Mouse (Mus musculus) limb, embryonic 12.5 days (tissue): ENCODE results near the gene Ddx20. TPM values are rescaled to one million over a fixed set of nuclear protein-coding genes. Genes with fewer than 3 reads are reported as not detected.

Experiments used
- ATAC-seq: fragments of 200-750 bp; cut with Nextera tagmentation; 2 replicates; pipeline ENCODE4 v1.8.0; 2017; ENCODE audit warnings: low read depth, moderate TSS enrichment; ENCODE audit not compliant: insufficient number of reproducible peaks, insufficient read depth, low FRiP score, low TSS enrichment
- H3K27ac ChIP-seq: fragments of 300-500 bp; sonication (generic); 2 replicates; pipeline ENCODE4 v1.5.1; 2016; ENCODE audit warnings: mild to moderate bottlenecking, moderate library complexity
- H3K27me3 ChIP-seq: fragments of 300-500 bp; sonication (generic); 2 replicates; pipeline ENCODE4 v1.6.1; 2016; ENCODE audit warnings: mild to moderate bottlenecking, moderate library complexity
- H3K36me3 ChIP-seq: fragments of 300-500 bp; sonication (generic); 2 replicates; pipeline ENCODE4 v1.6.1; 2016; ENCODE audit warnings: mild to moderate bottlenecking, moderate library complexity
- H3K4me1 ChIP-seq: fragments of 300-500 bp; sonication (generic); replicated peaks from 2 replicates; pipeline ENCODE4 v1.6.1; 2016
- H3K4me2 ChIP-seq: fragments of 300-500 bp; sonication (generic); 2 replicates; pipeline ENCODE4 v1.6.1; 2016; ENCODE audit warnings: mild to moderate bottlenecking, moderate library complexity
- H3K4me3 ChIP-seq: fragments of 300-500 bp; sonication (generic); replicated peaks from 2 replicates; pipeline ENCODE4 v1.5.1; 2016; ENCODE audit warnings: mild to moderate bottlenecking
- H3K9ac ChIP-seq: fragments of 300-500 bp; sonication (generic); replicated peaks from 2 replicates; pipeline ENCODE4 v1.6.1; 2016; ENCODE audit warnings: mild to moderate bottlenecking, moderate library complexity
- H3K9me3 ChIP-seq: fragments of 300-500 bp; sonication (generic); 2 replicates; pipeline ENCODE4 v1.6.1; 2016; ENCODE audit warnings: mild to moderate bottlenecking, moderate library complexity
- WGBS: fragments of 180-500 bp; shearing (Covaris S2); methylation state at CpG from one replicate; pipeline ENCODE4 v1.1.7; 2016; 5-methylcytosine and 5-hydroxymethylcytosine counted together
- polyA plus RNA-seq: library from polyadenylated mRNA; unstranded; fragments of >200 nt; fragmentation: Nextera tagmentation; extraction: Ambion mirVana; gene quantifications from 2 replicates; pipeline ENCODE4 v1.2.1, GENCODE M21; 2016

The Ddx20 gene
- polyA plus RNA-seq, 1 experiment from 2014 or later: 47.4 TPM

DNA sequence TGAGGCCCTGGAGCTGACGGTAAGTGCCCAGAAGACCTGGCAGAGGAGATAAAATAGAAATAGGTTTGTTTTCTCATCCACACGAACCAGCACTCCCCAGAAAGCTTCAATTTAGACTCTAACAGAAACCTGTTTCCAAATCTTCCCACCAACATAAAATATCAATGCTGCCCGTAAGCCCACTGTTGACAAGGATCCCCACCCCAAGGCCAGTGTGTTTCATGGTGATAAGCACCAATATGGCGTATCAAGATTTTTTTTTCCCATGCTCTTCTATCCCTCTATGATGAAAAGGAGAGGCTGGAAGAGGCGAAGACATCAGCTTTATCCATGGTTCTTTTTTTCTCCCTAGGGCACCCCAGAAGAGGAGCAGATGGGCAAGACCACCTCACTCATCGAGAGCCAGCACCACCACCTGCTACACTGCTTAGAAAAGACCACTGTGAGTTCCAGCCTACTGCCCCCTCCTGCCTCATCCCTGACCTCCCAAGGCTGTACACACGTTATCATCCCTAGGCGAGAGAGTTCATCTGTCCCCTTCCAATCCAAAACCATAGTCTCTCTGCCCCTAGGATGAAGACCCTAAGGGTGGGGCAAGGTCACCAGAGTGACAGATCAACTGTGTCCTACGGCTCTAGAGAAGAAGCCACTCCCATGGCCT is 22.1 kb downstream of the Ddx20 start:
- H3K27ac ChIP-seq: no peak overlapping the region
- no peaks in the 10 kb centered on the region for H3K4me1 ChIP-seq
- H3K9ac ChIP-seq: no peak overlapping the region
- 80% methylated on average over 9 of the region's 9 CpGs for WGBS
- H3K9me3 ChIP-seq: no peaks in the 10 kb centered on the region
- ATAC-seq: no peak
- no peak overlapping the region for H3K4me3 ChIP-seq
- H3K36me3 ChIP-seq: no peaks in the 10 kb centered on the region
- no peaks in the 10 kb centered on the region for H3K27me3 ChIP-seq
- no peak overlapping the region for H3K4me2 ChIP-seq

DNA sequence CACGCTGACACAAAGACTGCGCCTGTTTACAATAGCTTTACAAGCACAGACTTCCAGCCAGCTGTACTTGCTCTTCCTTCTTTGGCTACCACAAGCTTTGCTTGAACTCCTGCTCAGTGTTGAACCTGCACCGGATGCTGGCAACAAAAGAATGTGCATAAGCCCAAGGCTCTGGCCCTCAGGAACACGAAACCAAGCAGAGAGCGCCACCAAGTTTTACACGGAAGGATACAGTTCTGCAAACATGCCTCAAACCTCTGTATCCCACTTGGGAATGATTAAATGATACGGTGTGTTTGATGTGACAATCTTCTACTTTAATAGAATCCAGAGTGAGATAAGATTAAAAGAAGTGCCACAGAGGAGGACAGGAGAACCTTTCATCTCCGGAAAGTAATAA is 24.3 kb downstream of the Ddx20 start:
- Histone ChIP-seq H3K9ac (no peak overlapping the region), H3K4me3 (no peak overlapping the region), H3K36me3 (no peaks in the 10 kb centered on the region), H3K4me1 (no peaks in the 10 kb centered on the region), H3K9me3 (no peaks in the 10 kb centered on the region), H3K27ac (no peak overlapping the region), H3K4me2 (no peak overlapping the region), H3K27me3 (no peaks in the 10 kb centered on the region)
- ATAC-seq: no peak
- WGBS: 73% methylated on average over 8 of the region's 8 CpGs

DNA sequence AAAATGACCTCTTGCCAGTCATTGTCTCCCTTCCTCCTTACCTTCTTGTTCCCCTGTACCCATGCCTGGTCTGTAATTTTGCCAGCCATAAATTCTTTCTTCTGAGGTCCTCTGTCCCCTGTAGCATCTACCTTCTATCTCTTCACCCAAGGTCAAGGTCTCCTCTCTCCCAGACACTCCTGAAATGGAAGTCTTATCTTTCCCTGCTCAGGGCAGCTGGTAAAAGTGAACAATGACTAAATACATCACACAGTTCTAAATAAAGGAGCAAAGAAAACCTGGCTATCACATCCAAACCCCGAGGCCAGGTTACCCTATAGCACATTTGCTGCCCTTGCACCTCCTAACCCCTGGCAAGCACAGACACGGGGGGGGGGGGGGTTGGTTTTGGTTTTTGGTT is 26.8 kb downstream of the Ddx20 start:
- no peak overlapping the region for H3K4me2 ChIP-seq
- H3K4me1 ChIP-seq: no peaks in the 10 kb centered on the region
- no peak overlapping the region for H3K27ac ChIP-seq
- H3K27me3 ChIP-seq: no peaks in the 10 kb centered on the region
- WGBS: 70% methylated on average over 2 of the region's 2 CpGs
- H3K4me3 ChIP-seq: no peak overlapping the region
- H3K9ac ChIP-seq: no peak overlapping the region
- no peaks in the 10 kb centered on the region for H3K36me3 ChIP-seq
- H3K9me3 ChIP-seq: no peaks in the 10 kb centered on the region
- ATAC-seq: no peak

DNA sequence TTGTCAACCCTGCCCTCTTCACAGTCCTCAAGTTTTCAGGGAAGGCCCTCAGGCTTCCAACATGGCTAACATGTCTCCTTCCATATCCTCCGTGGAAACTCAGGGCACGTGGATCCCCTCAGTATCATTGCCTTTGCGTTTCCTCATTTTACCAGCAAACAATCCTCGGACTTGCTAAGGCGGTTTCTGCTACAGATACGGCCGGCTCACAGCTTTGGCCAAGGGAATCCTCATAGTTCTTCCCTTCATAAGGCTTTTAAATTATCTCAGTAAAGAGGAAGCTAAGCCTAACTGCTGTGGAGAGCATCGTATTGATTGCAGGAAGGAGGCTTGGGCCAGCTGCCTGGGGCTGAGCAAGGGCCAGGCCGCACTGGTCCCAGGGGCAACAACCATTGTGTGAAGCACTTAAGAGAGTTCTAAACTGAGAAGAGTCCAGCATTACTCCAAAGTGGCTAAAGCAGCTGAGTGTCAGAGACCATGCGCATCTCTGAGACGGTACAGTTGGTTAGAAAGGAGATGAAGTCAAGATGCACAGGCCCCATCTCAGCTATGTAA is 32.3 kb downstream of the Ddx20 start:
- Histone ChIP-seq H3K9ac (no peak overlapping the region), H3K27ac (no peak overlapping the region), H3K4me2 (no peak overlapping the region), H3K36me3 (no peaks in the 10 kb centered on the region), H3K4me1 (no peaks in the 10 kb centered on the region), H3K4me3 (no peak overlapping the region), H3K27me3 (no peaks in the 10 kb centered on the region), H3K9me3 (no peaks in the 10 kb centered on the region)
- 93% methylated on average over 11 of the region's 11 CpGs for WGBS
- no peak for ATAC-seq

DNA sequence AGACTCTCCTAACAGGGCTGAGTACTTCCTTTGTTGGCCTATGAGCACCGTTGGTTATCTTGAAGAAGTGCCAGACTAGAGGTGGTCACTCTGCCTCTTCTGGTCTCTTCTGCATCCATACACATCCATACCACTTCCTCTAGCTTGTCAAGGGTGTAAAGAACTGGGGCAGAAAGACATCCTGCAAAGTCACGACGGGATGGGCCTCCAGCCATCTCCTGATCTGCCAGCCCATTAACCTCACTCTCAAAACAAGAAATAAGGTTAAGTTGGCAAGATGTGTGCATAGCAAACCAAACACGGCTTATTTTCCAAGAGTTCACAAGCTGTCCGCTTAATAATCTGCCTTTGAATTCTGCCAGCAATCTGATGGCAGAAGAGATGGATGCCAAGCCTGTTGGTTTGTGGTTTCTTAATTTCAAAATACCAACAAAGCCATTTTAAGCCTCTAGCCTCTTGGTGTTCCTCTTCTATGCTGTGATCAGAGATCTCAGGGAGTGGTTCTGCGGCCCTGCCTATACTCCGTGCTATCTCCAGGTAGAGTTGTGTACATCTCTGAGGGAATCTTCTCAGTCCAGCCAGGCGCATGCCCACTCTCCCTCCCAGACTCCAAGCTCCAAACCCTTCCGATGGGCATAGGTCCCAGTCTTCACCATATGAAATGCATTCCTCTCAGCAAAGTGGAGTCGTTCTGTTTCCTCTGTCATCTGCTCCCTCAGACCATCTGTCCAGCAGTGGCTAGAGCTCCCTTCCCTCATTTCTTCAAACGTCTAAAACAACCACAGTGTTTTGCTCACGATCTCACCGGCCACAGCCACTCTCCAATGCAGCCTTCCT is 33.6 kb downstream of the Ddx20 start:
- H3K4me3 ChIP-seq: no peak overlapping the region
- no peaks in the 10 kb centered on the region for H3K4me1 ChIP-seq
- no peak overlapping the region for H3K9ac ChIP-seq
- H3K27ac ChIP-seq: no peak overlapping the region
- no peak for ATAC-seq
- 88% methylated on average over 13 of the region's 13 CpGs for WGBS
- no peak overlapping the region for H3K4me2 ChIP-seq
- no peaks in the 10 kb centered on the region for H3K27me3 ChIP-seq
- H3K9me3 ChIP-seq: no peaks in the 10 kb centered on the region
- H3K36me3 ChIP-seq: no peaks in the 10 kb centered on the region

DNA sequence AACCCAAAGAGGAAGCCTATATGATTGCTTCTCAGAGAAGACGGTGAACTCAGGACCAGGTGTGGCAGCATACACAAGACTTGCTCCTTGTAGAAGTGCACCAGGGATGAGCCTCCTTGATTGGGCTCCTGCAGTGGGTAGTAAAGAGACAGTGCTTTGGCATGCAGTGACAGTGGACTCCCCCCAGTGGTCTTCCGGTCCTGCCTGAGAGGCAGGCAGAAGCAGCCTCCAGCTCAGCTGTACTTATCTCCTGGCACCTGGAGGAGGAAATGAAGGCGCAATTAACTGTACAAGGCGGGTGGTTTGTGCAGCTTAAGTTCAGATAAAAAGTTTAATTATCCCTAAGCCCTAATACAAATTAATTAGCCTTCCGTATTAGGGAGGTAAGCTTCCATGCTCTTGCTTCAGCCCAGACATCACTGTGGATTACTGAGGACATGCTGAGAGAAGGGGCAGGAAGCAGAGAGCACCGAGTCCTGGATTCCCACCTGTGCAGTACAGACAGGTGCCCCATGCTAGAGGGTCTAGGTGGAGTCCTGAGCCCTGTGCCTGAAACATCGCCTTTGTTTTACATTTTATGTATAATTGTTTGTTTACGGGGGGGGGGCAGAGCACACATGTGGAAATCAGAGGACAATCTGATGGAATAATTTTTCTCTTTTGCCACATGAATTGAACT is 38.3 kb downstream of the Ddx20 start:
- Histone ChIP-seq H3K9ac (no peak overlapping the region), H3K4me1 (no peaks in the 10 kb centered on the region), H3K4me3 (no peak overlapping the region), H3K4me2 (no peak overlapping the region), H3K27me3 (no peaks in the 10 kb centered on the region), H3K9me3 (no peaks in the 10 kb centered on the region), H3K36me3 (no peaks in the 10 kb centered on the region), H3K27ac (no peak overlapping the region)
- ATAC-seq: no peak
- WGBS: 67% methylated on average over 8 of the region's 8 CpGs

DNA sequence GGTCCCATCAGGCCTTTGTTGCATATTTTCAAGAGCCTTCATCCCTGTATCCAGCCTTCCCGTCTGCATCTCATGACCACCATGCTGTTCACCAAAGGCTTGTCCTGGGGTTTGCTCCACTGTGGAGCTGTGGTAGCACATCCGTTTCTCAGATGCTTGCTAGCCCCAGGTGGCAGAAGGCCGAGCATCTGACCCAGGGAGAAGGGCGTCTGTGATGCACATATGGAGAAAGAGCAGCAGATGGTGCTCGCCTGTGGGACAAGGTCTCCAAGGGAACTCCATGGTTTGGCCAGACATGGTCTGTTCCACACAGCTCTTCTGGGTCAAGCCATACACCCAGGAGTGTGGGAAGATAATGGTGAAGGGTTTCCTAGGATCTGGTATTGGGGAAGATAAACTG is 43.8 kb downstream of the Ddx20 start:
- Histone ChIP-seq H3K9ac (no peak overlapping the region), H3K27me3 (no peaks in the 10 kb centered on the region), H3K4me1 (no peaks in the 10 kb centered on the region), H3K36me3 (no peaks in the 10 kb centered on the region), H3K4me2 (no peak overlapping the region), H3K4me3 (no peak overlapping the region), H3K27ac (no peak overlapping the region), H3K9me3 (no peaks in the 10 kb centered on the region)
- ATAC-seq: no peak
- 80% methylated on average over 5 of the region's 5 CpGs for WGBS

DNA sequence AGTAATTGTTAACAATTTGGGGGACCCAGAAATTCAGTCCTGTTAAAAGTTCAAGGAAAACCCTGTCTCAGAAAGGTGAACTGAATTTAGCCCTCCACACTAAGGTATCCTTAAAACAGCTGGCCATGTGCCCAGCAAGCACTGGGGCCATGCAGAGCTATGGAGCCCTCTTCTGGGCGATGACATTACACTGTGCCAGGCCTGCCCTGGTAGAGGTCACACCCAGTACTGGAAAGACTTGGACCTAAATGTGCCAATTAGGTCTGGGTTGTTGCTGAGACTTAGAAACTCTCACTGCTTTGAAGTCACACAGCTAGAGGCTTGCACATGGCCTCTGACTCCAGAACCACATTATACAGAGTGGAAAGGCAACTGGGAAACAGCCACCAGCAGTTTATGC is 45.2 kb downstream of the Ddx20 start:
- Histone ChIP-seq H3K9me3 (no peaks in the 10 kb centered on the region), H3K4me2 (no peak overlapping the region), H3K4me3 (no peak overlapping the region), H3K4me1 (no peaks in the 10 kb centered on the region), H3K27ac (no peak overlapping the region), H3K9ac (no peak overlapping the region), H3K36me3 (no peaks in the 10 kb centered on the region), H3K27me3 (no peaks in the 10 kb centered on the region)
- WGBS: 54% methylated on average over 1 of the region's 1 CpGs
- ATAC-seq: no peak

DNA sequence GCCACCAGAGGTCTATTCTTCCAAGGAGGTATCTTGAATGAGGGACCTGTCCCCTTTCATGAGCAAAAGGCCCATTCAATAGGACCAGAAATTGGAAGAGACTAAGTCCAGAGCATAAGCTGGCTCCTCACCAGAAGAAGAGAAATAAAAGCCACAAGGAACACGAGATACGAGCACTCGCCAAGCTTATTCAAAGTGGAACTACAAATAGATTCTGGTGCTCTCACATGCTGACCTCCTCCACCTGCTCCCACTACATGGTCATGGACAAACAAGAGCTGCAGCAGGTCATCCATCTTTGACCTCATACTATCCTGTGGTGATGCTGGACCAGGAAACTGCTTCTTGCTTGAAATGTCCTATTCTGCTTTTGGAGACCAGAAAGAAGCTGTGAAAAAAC is 54.4 kb downstream of the Ddx20 start:
- whole genome bisulfite sequencing: 88% methylated on average over 3 of the region's 3 CpGs

DNA sequence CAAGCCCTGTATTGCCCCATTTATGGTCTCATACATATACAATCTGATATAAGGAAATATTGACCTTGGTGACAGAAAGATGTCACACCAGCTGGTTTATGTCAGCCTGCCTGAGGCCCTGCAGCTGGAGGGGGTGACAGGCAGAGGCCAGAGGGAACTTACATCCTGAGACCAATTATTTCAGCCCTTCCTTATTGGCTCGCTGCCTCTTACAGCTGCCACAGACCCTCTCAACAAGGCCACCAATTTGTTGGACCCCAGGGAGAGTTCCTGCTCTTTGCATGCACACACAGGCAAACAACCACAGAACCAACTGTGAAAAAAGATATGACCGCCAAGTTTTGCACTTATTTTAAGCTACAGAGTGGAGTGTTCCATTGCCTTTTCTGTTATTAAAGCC is 55.1 kb downstream of the Ddx20 start:
- no peaks in the 10 kb centered on the region for H3K27me3 ChIP-seq
- ATAC-seq: no peak
- H3K4me1 ChIP-seq: peaks cover 14% of the 10 kb centered on the region
- H3K4me2 ChIP-seq: no peak overlapping the region
- H3K4me3 ChIP-seq: no peak overlapping the region
- WGBS: 49% methylated on average over 2 of the region's 2 CpGs
- H3K9ac ChIP-seq: no peak overlapping the region
- no peaks in the 10 kb centered on the region for H3K9me3 ChIP-seq
- H3K27ac ChIP-seq: peak overlapping the region; percentile 31; the same call in 1 of the 2 replicates
- H3K36me3 ChIP-seq: no peaks in the 10 kb centered on the region

More for the DNA sequence above, 54.4 kb downstream of the Ddx20 start:
- ATAC-seq: no peak
- Histone ChIP-seq H3K4me1 (peaks cover 14% of the 10 kb centered on the region), H3K9me3 (no peaks in the 10 kb centered on the region), H3K27me3 (no peaks in the 10 kb centered on the region), H3K27ac (no peak overlapping the region), H3K36me3 (no peaks in the 10 kb centered on the region), H3K4me2 (no peak overlapping the region), H3K9ac (no peak overlapping the region), H3K4me3 (no peak overlapping the region)
